Mouse (Mus musculus) lung, postnatal 14 days (tissue): ENCODE measurements around the gene Wdr17.

Experiments used
- DNase-seq: peaks from one replicate; pipeline ENCODE4 v3.0.0; 2021

Wdr17 gene

GRCm38 (mm10) chr8:54886987-54887785 is at the start of gene Wdr17:
Gene Wdr17 (minus strand): TSS chr8:54887184.
- DNase-seq = no peak

GRCm38 (mm10) chr8:54932306-54932705 is 45.3 kb upstream of the Wdr17 start:
- DNase-seq = no peak

GRCm38 (mm10) chr8:54924936-54925335 is 38.0 kb upstream of the Wdr17 start:
- DNase-seq = no peak

GRCm38 (mm10) chr8:54922160-54922855 is 35.3 kb upstream of the Wdr17 start:
- no peak for DNase-seq

GRCm38 (mm10) chr8:54917710-54918109 is 30.7 kb upstream of the Wdr17 start:
- no peak for DNase-seq

GRCm38 (mm10) chr8:54912891-54913290 is 25.9 kb upstream of the Wdr17 start:
- no peak for DNase-seq

GRCm38 (mm10) chr8:54899444-54899843 is 12.5 kb upstream of the Wdr17 start:
- DNase-seq = no peak

- DNase-seq = no peak
Measured at GRCm38 (mm10) chr8:54894637-54895322, 7.8 kb upstream of the Wdr17 start.

GRCm38 (mm10) chr8:54894180-54894579 is 7.2 kb upstream of the Wdr17 start:
- no peak for DNase-seq

GRCm38 (mm10) chr8:54886560-54886959 is 424 bp downstream of the Wdr17 start:
- DNase-seq = no peak

GRCm38 (mm10) chr8:54876458-54876857 is 10.5 kb downstream of the Wdr17 start:
- no peak for DNase-seq

- no peak for DNase-seq
Measured at GRCm38 (mm10) chr8:54864761-54865064, 22.3 kb downstream of the Wdr17 start.

- no peak for DNase-seq
Measured at GRCm38 (mm10) chr8:54864038-54864760, 22.8 kb downstream of the Wdr17 start.

GRCm38 (mm10) chr8:54836029-54836959 is 50.7 kb downstream of the Wdr17 start:
- DNase-seq = no peak

GRCm38 (mm10) chr8:54829794-54830426 is 57.1 kb downstream of the Wdr17 start:
- no peak for DNase-seq

GRCm38 (mm10) chr8:54827974-54828373 is 59.0 kb downstream of the Wdr17 start:
- DNase-seq = no peak

- no peak for DNase-seq
Measured at GRCm38 (mm10) chr8:54822956-54823355, 64.0 kb downstream of the Wdr17 start.

- no peak for DNase-seq
Measured at GRCm38 (mm10) chr8:54818651-54819050, 68.3 kb downstream of the Wdr17 start.

GRCm38 (mm10) chr8:54808217-54808616 is 78.8 kb downstream of the Wdr17 start:
- no peak for DNase-seq

- DNase-seq = no peak
Measured at GRCm38 (mm10) chr8:54806173-54806572, 80.8 kb downstream of the Wdr17 start.

- no peak for DNase-seq
Measured at GRCm38 (mm10) chr8:54792699-54793061, 94.3 kb downstream of the Wdr17 start.
